Mouse (Mus musculus): ENCODE measurements around the gene Tlcd1.
A peak's percentile ranks its signal among the peaks of the same experiment; 100 is the strongest.
"Not testable (repeated sequence)": the region's sequence is repeated elsewhere in the genome, so short reads cannot be mapped to it uniquely, and the experiment has no call there.

The Tlcd1 gene

DNA sequence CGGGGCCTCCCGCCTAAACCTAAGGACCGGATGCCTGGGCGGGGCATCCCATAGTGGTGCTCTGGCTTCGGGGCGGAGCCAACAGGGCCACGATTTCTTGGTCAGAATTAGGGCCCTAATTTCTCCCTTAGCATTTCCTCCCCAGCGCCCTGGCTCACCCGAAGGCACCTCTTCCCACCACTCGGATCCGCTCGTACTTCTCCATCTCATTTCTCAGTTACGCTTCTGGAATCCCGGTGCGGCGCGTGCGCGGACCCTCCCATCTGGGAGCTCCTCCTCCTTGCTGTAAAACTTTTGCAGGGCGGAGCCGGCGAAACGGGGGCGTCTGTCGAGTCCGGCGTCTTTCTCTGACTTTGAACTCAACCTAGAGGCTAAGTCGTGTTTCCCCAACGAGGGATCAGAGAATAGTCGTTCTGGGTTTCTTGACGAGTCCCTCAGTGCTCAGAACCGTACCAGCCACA, at the start of gene Tlcd1, which contains the start of gene Nek8:
TSS of gene Tlcd1 (plus strand) at position 310 of the 461 bp plus-strand sequence.
TSS of gene Nek8 (minus strand) at position 274 of the 461 bp plus-strand sequence.
- DNase-seq (ENCODE audit: low read depth) = peak; percentile 95

- no peak for DNase-seq (ENCODE audit: low read depth)
These were observed 49.8 kb upstream of the Tlcd1 start for GRCm38 (mm10) chr11:78126739-78127138.

- no peak for DNase-seq (ENCODE audit: low read depth)
These were observed 47.1 kb upstream of the Tlcd1 start for GRCm38 (mm10) chr11:78129458-78129857.

DNA sequence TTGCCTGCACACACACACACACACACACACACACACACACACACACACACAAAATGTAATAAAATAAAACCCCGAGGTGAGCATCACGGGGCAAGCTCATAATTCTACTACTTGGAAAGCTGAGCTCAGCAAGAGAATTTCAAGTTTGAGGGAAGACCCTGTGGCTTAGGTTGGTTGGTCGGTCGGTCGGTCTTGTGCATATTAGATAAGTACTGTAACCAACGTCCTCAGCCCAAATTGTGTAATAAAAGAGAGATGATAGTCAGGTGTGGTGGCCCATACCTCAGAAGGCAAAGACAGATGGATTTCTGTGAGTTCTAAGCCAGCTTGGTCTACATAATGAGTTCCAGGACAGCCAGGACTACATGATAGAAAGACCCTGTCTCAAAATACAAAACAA, 42.6 kb upstream of the Tlcd1 start:
- DNase-seq (ENCODE audit: low read depth) = no peak

GRCm38 (mm10) chr11:78134344-78134743, 42.2 kb upstream of the Tlcd1 start:
- no peak for DNase-seq (ENCODE audit: low read depth)

DNA sequence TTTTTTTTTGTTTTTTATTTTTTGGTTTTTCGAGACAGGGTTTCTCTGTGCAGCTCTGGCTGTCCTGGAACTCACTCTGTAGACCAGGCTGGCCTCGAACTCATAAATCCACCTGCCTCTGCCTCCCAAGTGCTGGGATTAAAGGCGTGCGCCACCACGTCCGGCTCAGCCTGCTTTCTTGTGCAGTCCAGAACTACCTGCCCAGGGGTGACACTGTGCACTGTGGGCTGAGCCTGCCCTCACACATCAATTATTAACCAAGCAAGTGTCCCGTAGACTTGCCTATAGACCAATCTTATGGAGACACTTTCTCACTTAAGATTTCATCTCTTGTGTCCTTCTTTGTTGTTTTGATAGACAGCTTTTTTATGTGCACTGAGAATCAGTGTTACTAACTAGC, 41.2 kb upstream of the Tlcd1 start:
- DNase-seq (ENCODE audit: low read depth) = not testable (repeated sequence)

- DNase-seq (ENCODE audit: low read depth) = no peak
These were observed 40.4 kb upstream of the Tlcd1 start for GRCm38 (mm10) chr11:78136132-78136531.

GRCm38 (mm10) chr11:78137584-78137983, 38.9 kb upstream of the Tlcd1 start:
- no peak for DNase-seq (ENCODE audit: low read depth)

- DNase-seq (ENCODE audit: low read depth) = no peak
These were observed 38.5 kb upstream of the Tlcd1 start for GRCm38 (mm10) chr11:78138023-78138422.

GRCm38 (mm10) chr11:78140665-78141064, 35.8 kb upstream of the Tlcd1 start:
- DNase-seq (ENCODE audit: low read depth) = no peak

- DNase-seq (ENCODE audit: low read depth) = no peak
These were observed 33.0 kb upstream of the Tlcd1 start for GRCm38 (mm10) chr11:78143520-78143919.

DNA sequence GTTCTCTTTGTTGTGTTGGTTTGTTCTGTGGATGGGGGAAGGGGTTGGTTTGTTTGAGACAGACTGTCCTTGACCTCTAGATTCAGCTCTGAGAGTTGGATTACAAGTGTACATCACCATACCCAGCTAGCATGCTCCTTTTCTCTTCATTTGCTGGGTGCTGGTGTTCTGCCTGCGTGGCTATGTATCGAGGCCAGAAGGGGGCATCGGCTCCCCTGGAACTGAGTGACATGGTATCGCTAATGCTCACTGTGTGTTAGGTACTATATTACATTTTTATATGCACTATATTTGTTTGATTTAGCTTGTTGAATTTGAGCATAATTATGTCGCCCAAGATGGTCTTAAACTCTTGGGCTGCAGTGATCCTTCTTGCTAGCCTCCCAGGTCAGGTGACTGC, 30.3 kb upstream of the Tlcd1 start:
- DNase-seq (ENCODE audit: low read depth) = no peak

DNA sequence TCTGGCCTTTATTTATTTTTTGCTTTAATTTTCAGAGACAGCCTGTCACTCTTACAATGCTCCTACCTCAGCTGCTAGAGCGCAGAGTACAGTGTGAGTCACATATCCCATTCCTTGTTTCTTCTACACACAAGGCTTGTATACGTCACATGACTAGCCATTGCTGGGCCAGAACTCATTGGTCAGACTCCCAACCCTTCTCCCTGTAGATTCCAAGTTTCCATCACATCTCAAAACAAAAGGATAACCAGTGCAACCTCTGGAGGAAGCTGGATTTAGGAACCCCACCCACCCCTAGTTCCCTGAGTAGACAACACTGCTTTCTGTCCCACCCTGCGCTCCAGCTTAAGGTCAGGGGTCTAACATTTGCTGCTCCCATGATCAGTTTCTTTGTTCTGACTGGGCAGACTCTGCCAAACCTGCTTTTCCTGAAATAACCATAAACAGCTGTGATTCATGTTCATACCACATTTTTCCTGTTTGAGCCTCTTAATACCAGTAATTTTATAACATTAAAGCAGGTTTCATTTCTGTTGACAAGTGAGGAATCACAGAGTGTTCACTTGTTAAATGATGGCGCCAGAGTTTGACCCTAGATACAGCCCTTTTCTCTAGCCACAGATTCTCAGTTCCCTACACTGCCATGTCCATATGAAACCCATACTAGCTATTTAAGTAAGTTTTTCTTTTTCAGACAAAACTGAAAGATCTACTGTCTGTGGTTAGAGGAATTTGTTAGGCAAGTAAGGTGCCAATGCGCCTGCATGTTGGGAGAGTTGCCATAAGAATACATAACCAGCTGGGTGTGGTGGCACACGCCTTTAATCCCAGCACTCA, 29.6 kb upstream of the Tlcd1 start:
- DNase-seq (ENCODE audit: low read depth) = no peak

- peak; percentile 61 for DNase-seq (ENCODE audit: low read depth)
These were observed 25.4 kb upstream of the Tlcd1 start for GRCm38 (mm10) chr11:78151161-78151560.

GRCm38 (mm10) chr11:78152299-78153231, 23.9 kb upstream of the Tlcd1 start:
- no peak for DNase-seq (ENCODE audit: low read depth)

- DNase-seq (ENCODE audit: low read depth) = no peak
These were observed 22.7 kb upstream of the Tlcd1 start for GRCm38 (mm10) chr11:78153778-78154177.

DNA sequence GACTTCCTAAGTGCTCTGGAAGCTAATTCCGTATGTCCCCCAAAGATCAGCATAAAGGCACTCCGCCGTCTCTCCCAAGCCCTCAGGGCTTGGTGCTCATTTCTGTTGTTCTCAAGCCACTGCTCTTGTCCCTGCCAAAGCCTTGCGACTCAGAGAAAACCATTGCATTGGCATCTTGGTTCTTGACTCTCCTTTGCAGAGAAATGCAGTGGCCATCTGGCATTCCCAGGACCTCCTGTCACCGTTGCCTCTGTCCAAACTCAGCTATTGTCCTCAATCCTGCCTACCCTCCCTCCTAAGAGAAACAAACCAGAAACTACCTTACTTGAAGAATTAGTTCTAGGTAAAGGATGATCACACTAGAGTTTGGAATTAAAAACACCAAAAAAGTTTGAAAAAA, 20.8 kb upstream of the Tlcd1 start:
- no peak for DNase-seq (ENCODE audit: low read depth)

DNA sequence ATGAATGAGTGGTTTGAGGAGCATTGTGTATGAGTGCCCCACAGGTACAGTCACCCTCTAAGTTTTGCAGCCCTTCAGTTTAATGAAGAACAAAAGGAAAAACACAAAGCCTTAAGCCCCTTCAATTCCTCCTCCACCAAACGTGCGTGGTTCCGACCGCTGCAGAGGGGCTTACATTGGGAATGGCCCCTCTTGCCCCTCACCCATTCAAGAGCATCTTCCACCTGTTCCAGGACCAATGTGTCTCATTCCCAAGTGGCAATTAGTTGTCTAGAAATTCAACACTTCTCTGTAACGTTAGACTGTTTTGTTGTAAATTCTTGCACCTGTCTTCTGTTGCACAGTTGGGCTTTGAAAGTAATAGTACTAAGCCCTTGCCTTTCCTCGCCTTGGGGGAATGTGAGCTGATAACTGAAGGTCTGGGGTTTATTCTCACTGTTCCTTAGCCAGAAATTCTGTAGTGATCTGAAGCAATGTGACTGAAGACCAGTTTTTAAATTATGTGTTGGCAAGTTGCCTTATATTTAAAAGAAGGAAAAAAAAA, 20.3 kb upstream of the Tlcd1 start:
- no peak for DNase-seq (ENCODE audit: low read depth)

- peak; percentile 86 for DNase-seq (ENCODE audit: low read depth)
These were observed 17.4 kb upstream of the Tlcd1 start for GRCm38 (mm10) chr11:78159096-78159495.

GRCm38 (mm10) chr11:78159557-78159956, 17.0 kb upstream of the Tlcd1 start:
- no peak for DNase-seq (ENCODE audit: low read depth)

DNA sequence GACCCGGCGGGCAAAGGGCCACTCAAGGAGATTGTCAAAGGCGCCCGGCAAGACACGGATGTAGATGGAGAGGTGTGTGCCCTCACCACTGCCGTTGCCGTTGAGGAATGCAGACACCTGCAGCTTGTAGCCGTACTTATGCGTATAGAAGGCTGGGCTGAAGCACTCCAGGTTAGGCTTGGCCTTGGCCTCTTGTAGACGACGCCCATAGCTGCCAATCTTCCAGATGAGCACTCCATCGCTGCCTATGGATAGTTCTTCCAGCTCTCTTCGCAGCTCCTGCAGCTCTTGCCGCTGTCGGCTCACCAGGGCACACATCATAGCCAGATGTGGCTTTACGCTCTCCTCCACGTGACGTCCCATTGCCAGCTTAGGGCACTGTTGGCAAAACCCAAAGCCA, 16.3 kb upstream of the Tlcd1 start:
- no peak for DNase-seq (ENCODE audit: low read depth)

DNA sequence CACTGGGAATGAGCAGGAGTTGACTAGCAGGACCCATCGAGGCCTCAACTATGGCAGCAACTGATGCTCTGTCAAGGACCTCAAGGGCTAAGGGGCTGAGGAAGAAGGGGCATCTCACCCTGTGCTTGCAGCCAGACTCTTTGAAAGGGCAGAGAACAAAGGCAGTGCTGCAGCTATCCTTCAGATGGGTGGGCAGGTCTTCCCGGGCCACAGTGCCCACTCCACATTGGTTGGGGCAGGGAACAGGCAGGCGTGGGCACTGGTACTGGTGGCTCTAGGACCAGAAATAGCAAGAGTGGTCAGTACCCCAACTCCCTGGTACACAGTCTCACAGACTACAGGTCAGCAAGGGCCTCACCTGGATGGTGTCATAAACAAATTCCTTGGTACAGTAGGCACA, 15.8 kb upstream of the Tlcd1 start:
- DNase-seq (ENCODE audit: low read depth) = no peak

Data from c-Kit-positive CD71-positive TER-119-negative erythroid progenitor cells, embryonic 14.5 days (primary cell).